In genomic region chr2:155742211-155742610, GRCm38 (mm10) we compare ENCODE assay signal across 13 mouse cellular contexts. TPM values are rescaled to one million over a fixed set of nuclear protein-coding genes. Genes with fewer than 3 reads are reported as not detected.
DNase-seq lines count a peak whose midpoint lies in the region; ATAC-seq and TF ChIP-seq lines count a peak whose summit lies in the region.
"Had no signal": no experiment of that assay in that cellular context is flagged by ENCODE, and none has a peak within 500 bp of the region (broad histone marks: within the 10 kb centered on the region; RNA-seq: fewer than 3 reads in every experiment).

No protein-coding gene starts in this region.

- no peak overlapping the region for H3K4me3 ChIP-seq in lung, embryonic 14.5 days (ENCODE audit: low read depth, low read length)
- H3K4me3 ChIP-seq in heart, embryonic 15.5 days: no peak overlapping the region
- no peak overlapping the region for H3K4me3 ChIP-seq in stomach, embryonic 16.5 days (replicated peaks; ENCODE audit: low read length)

- H3K36me3 ChIP-seq in lung, embryonic 14.5 days (ENCODE audit: insufficient read depth): no peaks in the 10 kb centered on the region
- H3K36me3 ChIP-seq in heart, embryonic 15.5 days: no peaks in the 10 kb centered on the region
- no peaks in the 10 kb centered on the region for H3K36me3 ChIP-seq in stomach, embryonic 16.5 days (ENCODE audit: control insufficient read depth, insufficient read depth, low read length)

- H3K27me3 ChIP-seq in lung, embryonic 14.5 days (ENCODE audit: insufficient read depth, low read length): no peaks in the 10 kb centered on the region
- H3K27me3 ChIP-seq in heart, embryonic 15.5 days: no peaks in the 10 kb centered on the region
- H3K27me3 ChIP-seq in stomach, embryonic 16.5 days (ENCODE audit: control insufficient read depth, insufficient read depth, low read length): no peaks in the 10 kb centered on the region

- H3K4me2 ChIP-seq in lung, embryonic 14.5 days: peak overlapping the region; percentile 4; the same call in 1 of the 2 replicates
- 0 out of 2 replicates have a peak overlapping the region, but pooled peaks have one; percentile 7 for H3K4me2 ChIP-seq in heart, embryonic 15.5 days
- H3K4me2 ChIP-seq in stomach, embryonic 16.5 days (ENCODE audit: low read depth, low read length): no peak overlapping the region
- H3K4me2 ChIP-seq: midbrain, embryonic 11.5 days had no signal

- peak overlapping the region; percentile 67 for H3K27ac ChIP-seq in lung, embryonic 14.5 days (ENCODE audit: low read depth)
- peak overlapping the region; percentile 70 for H3K27ac ChIP-seq in heart, embryonic 15.5 days
- no peak overlapping the region; the same call in 1 of the 2 replicates for H3K27ac ChIP-seq in stomach, embryonic 16.5 days (ENCODE audit: low read length)

- no peak for TF ChIP-seq CTCF in lung, embryonic 14.5 days (IDR thresholded peaks at IDR 0.05; ENCODE audit: low read depth)

- peak; percentile 69; the same call in 1 of the 2 replicates for ATAC-seq in lung, embryonic 14.5 days (ENCODE audit: insufficient read depth)
- peak; percentile 73 for ATAC-seq in heart, embryonic 15.5 days (replicated peaks; ENCODE audit: insufficient number of reproducible peaks, insufficient read depth, low FRiP score, low read depth)
- 0 out of 2 replicates have a peak, but pooled peaks have one; percentile 24 for ATAC-seq in stomach, embryonic 16.5 days (ENCODE audit: insufficient read depth, low FRiP score)

- no peak overlapping the region for H3K9ac ChIP-seq in lung, embryonic 14.5 days
- no peak overlapping the region for H3K9ac ChIP-seq in heart, embryonic 15.5 days
- H3K9ac ChIP-seq in stomach, embryonic 16.5 days (ENCODE audit: low read length): no peak overlapping the region

- H3K4me1 ChIP-seq in lung, embryonic 14.5 days (ENCODE audit: insufficient read depth): no peaks in the 10 kb centered on the region
- peaks cover 19% of the 10 kb centered on the region for H3K4me1 ChIP-seq in heart, embryonic 15.5 days (replicated peaks)
- H3K4me1 ChIP-seq in stomach, embryonic 16.5 days (ENCODE audit: control insufficient read depth, insufficient read depth, low read length): peaks cover 7% of the 10 kb centered on the region; the same call in 1 of the 2 replicates

- peak; percentile 14 for DNase-seq in adrenal gland, postnatal 10 days
- DNase-seq in adrenal gland, adult 18-20 months (ENCODE audit: low spot score in 2 of 2): no peak
- DNase-seq in lung, embryonic 14.5 days: peak; percentile 54
- no peak for DNase-seq in lung, postnatal 25 days (ENCODE audit: low spot score)
- DNase-seq in spleen, postnatal 14 days (ENCODE audit: low spot score in 2 of 2): no peak
- DNase-seq in left cerebral cortex, adult 18-20 months (ENCODE audit: low spot score in 2 of 2): no peak
- DNase-seq: thymus, adult 18-20 months had no signal

- H3K9me3 ChIP-seq in lung, embryonic 14.5 days (ENCODE audit: low read depth, low read length): no peaks in the 10 kb centered on the region
- no peaks in the 10 kb centered on the region for H3K9me3 ChIP-seq in heart, embryonic 15.5 days (replicated peaks)
- no peaks in the 10 kb centered on the region for H3K9me3 ChIP-seq in stomach, embryonic 16.5 days (replicated peaks; ENCODE audit: control insufficient read depth, low read length)

- WGBS in lung, embryonic 14.5 days: 41% methylated on average over 11 of the region's 11 CpGs
- WGBS in heart, embryonic 15.5 days: 36% methylated on average over 11 of the region's 11 CpGs
- 63% methylated on average over 11 of the region's 11 CpGs for WGBS in stomach, embryonic 16.5 days

RNA-seq across cellular contexts. Expression of gene Gm17581, which starts 6.5 kb away (rescaled TPM):
- not detected for total RNA-seq in adrenal gland, postnatal 10 days (2021)
- total RNA-seq in adrenal gland, adult 18-20 months (2021): not detected
- polyA plus RNA-seq in lung, embryonic 14.5 days (2014; fragmentation: Nextera tagmentation; extraction: Ambion mirVana): not detected in 2 replicates
- not detected in 2 replicates for polyA plus RNA-seq in heart, embryonic 15.5 days (2015; fragmentation: Nextera tagmentation; extraction: Ambion mirVana)
- not detected in 2 replicates for polyA plus RNA-seq in stomach, embryonic 16.5 days (2015; fragmentation: Nextera tagmentation; extraction: Ambion mirVana)
- total RNA-seq in left cerebral cortex, adult 18-20 months (2021): not detected
- total RNA-seq: adrenal gland, adult 8-10 months had no signal
- polyA plus RNA-seq: hindbrain, embryonic 11.5 days; liver, embryonic 11.5 days; midbrain, embryonic 11.5 days had no signal

RNA-seq across cellular contexts. Expression of gene Procr, which starts 8.7 kb away (rescaled TPM):
- total RNA-seq in adrenal gland, postnatal 10 days (2021): 10 to 100 TPM; 20.6 to 34.4 TPM
- 100 to 1,000 TPM in 1 of 2 experiments, 10 to 100 TPM in 1; 44.9 to 104 TPM for total RNA-seq in adrenal gland, adult 18-20 months (2021)
- 10.4 and 10.9 TPM in 2 replicates for polyA plus RNA-seq in lung, embryonic 14.5 days (2014; fragmentation: Nextera tagmentation; extraction: Ambion mirVana)
- polyA plus RNA-seq in heart, embryonic 15.5 days (2015; fragmentation: Nextera tagmentation; extraction: Ambion mirVana): 8.0 and 8.3 TPM in 2 replicates
- polyA plus RNA-seq in stomach, embryonic 16.5 days (2015; fragmentation: Nextera tagmentation; extraction: Ambion mirVana): 18.2 and 23.1 TPM in 2 replicates
- 1 to 10 TPM; 1.6 to 2.0 TPM for total RNA-seq in left cerebral cortex, adult 18-20 months (2021)

RNA-seq across cellular contexts. Expression of gene Edem2, which starts 12.9 kb away (rescaled TPM):
- total RNA-seq in adrenal gland, postnatal 10 days (2021): 10 to 100 TPM; 32.0 to 39.6 TPM
- total RNA-seq in adrenal gland, adult 18-20 months (2021): 10 to 100 TPM; 36.9 to 46.2 TPM
- 35.6 and 35.7 TPM in 2 replicates for polyA plus RNA-seq in lung, embryonic 14.5 days (2014; fragmentation: Nextera tagmentation; extraction: Ambion mirVana)
- 20.3 and 29.3 TPM in 2 replicates for polyA plus RNA-seq in heart, embryonic 15.5 days (2015; fragmentation: Nextera tagmentation; extraction: Ambion mirVana)
- polyA plus RNA-seq in stomach, embryonic 16.5 days (2015; fragmentation: Nextera tagmentation; extraction: Ambion mirVana): 112 and 114 TPM in 2 replicates
- 10 to 100 TPM; 18.2 to 19.9 TPM for total RNA-seq in left cerebral cortex, adult 18-20 months (2021)

RNA-seq across cellular contexts. Expression of gene Mmp24, which starts 32.9 kb away (rescaled TPM):
- 1 to 10 TPM; 2.5 to 3.4 TPM for total RNA-seq in adrenal gland, postnatal 10 days (2021)
- 1 to 10 TPM; 1.2 to 2.3 TPM for total RNA-seq in adrenal gland, adult 18-20 months (2021)
- polyA plus RNA-seq in lung, embryonic 14.5 days (2014; fragmentation: Nextera tagmentation; extraction: Ambion mirVana): not detected in 2 replicates
- 0.05 and 0.13 TPM in 2 replicates for polyA plus RNA-seq in heart, embryonic 15.5 days (2015; fragmentation: Nextera tagmentation; extraction: Ambion mirVana)
- polyA plus RNA-seq in stomach, embryonic 16.5 days (2015; fragmentation: Nextera tagmentation; extraction: Ambion mirVana): 0.23 and 0.31 TPM in 2 replicates
- total RNA-seq in left cerebral cortex, adult 18-20 months (2021): 10 to 100 TPM; 34.3 to 35.6 TPM
- polyA plus RNA-seq: liver, embryonic 11.5 days had no signal

RNA-seq across cellular contexts. Expression of gene Trpc4ap, which starts 50.0 kb away (rescaled TPM):
- total RNA-seq in adrenal gland, postnatal 10 days (2021): 100 to 1,000 TPM; 103 to 118 TPM
- total RNA-seq in adrenal gland, adult 18-20 months (2021): 100 to 1,000 TPM; 123 to 144 TPM
- polyA plus RNA-seq in lung, embryonic 14.5 days (2014; fragmentation: Nextera tagmentation; extraction: Ambion mirVana): 129 and 132 TPM in 2 replicates
- polyA plus RNA-seq in heart, embryonic 15.5 days (2015; fragmentation: Nextera tagmentation; extraction: Ambion mirVana): 83.0 and 101 TPM in 2 replicates
- polyA plus RNA-seq in stomach, embryonic 16.5 days (2015; fragmentation: Nextera tagmentation; extraction: Ambion mirVana): 111 and 115 TPM in 2 replicates
- 100 to 1,000 TPM; 142 to 144 TPM for total RNA-seq in left cerebral cortex, adult 18-20 months (2021)

Comparison
In these comparisons a context has a peak if more than half of its experiments do, and no peak if none do; other contexts are left out.
1. DNase-seq: peak in adrenal gland, postnatal 10 days (single experiment) and lung, embryonic 14.5 days (single experiment); none in adrenal gland, adult 18-20 months (0 of 2), lung, postnatal 25 days (single experiment), spleen, postnatal 14 days (0 of 2) and left cerebral cortex, adult 18-20 months (0 of 2).
2. RNA of gene Procr, which starts 8.7 kb away (total RNA-seq): 44.9 to 104 TPM in adrenal gland, adult 18-20 months and 20.6 to 34.4 TPM in adrenal gland, postnatal 10 days; 1.6 to 2.0 TPM in left cerebral cortex, adult 18-20 months; every median in the first group is over 4 times any median in the second.
3. Peak in every context shown above with its lines, with median percentiles within 50 percentile points of each other: ATAC-seq.